Mouse (Mus musculus): Measurements from ENCODE around the gene Slc31a2.
"Not testable (repeated sequence)": the region's sequence is repeated elsewhere in the genome, so short reads cannot be mapped to it uniquely, and the experiment has no call there.

The Slc31a2 gene

GRCm38 (mm10) chr4:62262276-62262675 is at the start of gene Slc31a2:
Gene Slc31a2 (plus strand): TSS chr4:62262562.
- DNase-seq (ENCODE audit: low read depth, low spot score) = peak; percentile 44

- DNase-seq (ENCODE audit: low read depth, low spot score) = no peak
Observed at GRCm38 (mm10) chr4:62213490-62213889, 48.9 kb upstream of the Slc31a2 start.

GRCm38 (mm10) chr4:62228391-62228790 is 34.0 kb upstream of the Slc31a2 start:
- DNase-seq (ENCODE audit: low read depth, low spot score) = peak; percentile 50

GRCm38 (mm10) chr4:62229448-62229847 is 32.9 kb upstream of the Slc31a2 start:
- DNase-seq (ENCODE audit: low read depth, low spot score) = peak; percentile 72

- DNase-seq (ENCODE audit: low read depth, low spot score) = no peak
Observed at GRCm38 (mm10) chr4:62230153-62230552, 32.2 kb upstream of the Slc31a2 start.

GRCm38 (mm10) chr4:62230769-62231168 is 31.6 kb upstream of the Slc31a2 start, which contains the start of gene Zfp37:
Gene Zfp37 (minus strand): TSS chr4:62231047.
- DNase-seq (ENCODE audit: low read depth, low spot score) = peak; percentile 73

- DNase-seq (ENCODE audit: low read depth, low spot score) = peak; percentile 85
Observed at GRCm38 (mm10) chr4:62240586-62240985, 21.8 kb upstream of the Slc31a2 start.

- DNase-seq (ENCODE audit: low read depth, low spot score) = peak; percentile 52
Observed at GRCm38 (mm10) chr4:62248328-62248727, 14.0 kb upstream of the Slc31a2 start.

- DNase-seq (ENCODE audit: low read depth, low spot score) = peak; percentile 96
Observed at GRCm38 (mm10) chr4:62250896-62251544, 11.3 kb upstream of the Slc31a2 start.

- DNase-seq (ENCODE audit: low read depth, low spot score) = no peak
Observed at GRCm38 (mm10) chr4:62251776-62252175, 10.6 kb upstream of the Slc31a2 start.

GRCm38 (mm10) chr4:62254551-62254950 is 7.8 kb upstream of the Slc31a2 start:
- peak; percentile 69 for DNase-seq (ENCODE audit: low read depth, low spot score)

GRCm38 (mm10) chr4:62256931-62257330 is 5.4 kb upstream of the Slc31a2 start:
- peak; percentile 78 for DNase-seq (ENCODE audit: low read depth, low spot score)

GRCm38 (mm10) chr4:62263133-62263844 is 927 bp downstream of the Slc31a2 start:
- peak; percentile 41 for DNase-seq (ENCODE audit: low read depth, low spot score)

- no peak for DNase-seq (ENCODE audit: low read depth, low spot score)
Observed at GRCm38 (mm10) chr4:62265154-62265836, 2.9 kb downstream of the Slc31a2 start.

- not testable (repeated sequence) for DNase-seq (ENCODE audit: low read depth, low spot score)
Observed at GRCm38 (mm10) chr4:62266016-62266415, 3.7 kb downstream of the Slc31a2 start.

- DNase-seq (ENCODE audit: low read depth, low spot score) = no peak
Observed at GRCm38 (mm10) chr4:62267101-62267500, 4.7 kb downstream of the Slc31a2 start.

- no peak for DNase-seq (ENCODE audit: low read depth, low spot score)
Observed at GRCm38 (mm10) chr4:62272696-62273095, 10.3 kb downstream of the Slc31a2 start.

GRCm38 (mm10) chr4:62273916-62274315 is 11.6 kb downstream of the Slc31a2 start:
- DNase-seq (ENCODE audit: low read depth, low spot score) = no peak

GRCm38 (mm10) chr4:62274841-62275536 is 12.6 kb downstream of the Slc31a2 start:
- no peak for DNase-seq (ENCODE audit: low read depth, low spot score)

- DNase-seq (ENCODE audit: low read depth, low spot score) = no peak
Observed at GRCm38 (mm10) chr4:62276642-62277041, 14.3 kb downstream of the Slc31a2 start.

GRCm38 (mm10) chr4:62277222-62277621 is 14.9 kb downstream of the Slc31a2 start:
- no peak for DNase-seq (ENCODE audit: low read depth, low spot score)

- DNase-seq (ENCODE audit: low read depth, low spot score) = no peak
Observed at GRCm38 (mm10) chr4:62278081-62278480, 15.7 kb downstream of the Slc31a2 start.
